Mouse (Mus musculus) kidney, embryonic 14.5 days (tissue): ENCODE measurements around the gene Adamts4. TPM values are rescaled to one million over a fixed set of nuclear protein-coding genes. Genes with fewer than 3 reads are reported as not detected.

Experiments used
- ATAC-seq: fragments of 200-750 bp; cut with Nextera tagmentation; 2 replicates; pipeline ENCODE4 v1.8.0; 2017; ENCODE audit warnings: moderate number of reproducible peaks, mild to moderate bottlenecking, moderate TSS enrichment, moderate library complexity; ENCODE audit not compliant: low FRiP score, low TSS enrichment
- H3K27ac ChIP-seq: fragments of 300-500 bp; sonication (generic); 2 replicates; pipeline ENCODE4 v1.5.1; 2014; ENCODE audit warnings: low read depth, mild to moderate bottlenecking, low read length, moderate library complexity, mixed read lengths
- H3K27me3 ChIP-seq: fragments of 300-500 bp; sonication (generic); 2 replicates; pipeline ENCODE4 v1.6.1; 2014; ENCODE audit warnings: mild to moderate bottlenecking, low read length; ENCODE audit not compliant: control insufficient read depth, insufficient read depth
- H3K36me3 ChIP-seq: fragments of 300-500 bp; sonication (generic); 2 replicates; pipeline ENCODE4 v1.6.1; 2014; ENCODE audit warnings: low read length, mixed read lengths; ENCODE audit not compliant: control insufficient read depth, insufficient read depth
- H3K4me1 ChIP-seq: fragments of 300-500 bp; sonication (generic); 2 replicates; pipeline ENCODE4 v1.6.1; 2014; ENCODE audit warnings: low read length, mixed read lengths; ENCODE audit not compliant: control insufficient read depth, insufficient read depth
- H3K4me2 ChIP-seq: fragments of 300-500 bp; sonication (generic); replicated peaks from 2 replicates; pipeline ENCODE4 v1.6.1; 2014; ENCODE audit warnings: low read depth, mild to moderate bottlenecking, low read length
- H3K4me3 ChIP-seq: fragments of 300-500 bp; sonication (generic); 2 replicates; pipeline ENCODE4 v1.5.1; 2014; ENCODE audit warnings: mild to moderate bottlenecking, low read length
- H3K9ac ChIP-seq: fragments of 300-500 bp; sonication (generic); 2 replicates; pipeline ENCODE4 v1.6.1; 2014; ENCODE audit warnings: low read depth, mild to moderate bottlenecking, low read length, moderate library complexity
- H3K9me3 ChIP-seq: fragments of 300-500 bp; sonication (generic); 2 replicates; pipeline ENCODE4 v1.6.1; 2016; ENCODE audit warnings: low read length; ENCODE audit not compliant: control insufficient read depth
- WGBS: fragments of 180-500 bp; shearing (Covaris S2); extraction: QIAGEN DNeasy Blood & Tissue Kit; methylation state at CpG from one replicate; pipeline ENCODE4 v1.1.7; 2014; 5-methylcytosine and 5-hydroxymethylcytosine counted together
- polyA plus RNA-seq: library from polyadenylated mRNA; unstranded; fragments of >200 nt; fragmentation: Nextera tagmentation; extraction: Ambion mirVana; gene quantifications from 2 replicates; pipeline ENCODE4 v1.2.1, GENCODE M21; 2014

Gene Adamts4
- polyA plus RNA-seq, 1 experiment from 2014 or later = 6.9 TPM

DNA sequence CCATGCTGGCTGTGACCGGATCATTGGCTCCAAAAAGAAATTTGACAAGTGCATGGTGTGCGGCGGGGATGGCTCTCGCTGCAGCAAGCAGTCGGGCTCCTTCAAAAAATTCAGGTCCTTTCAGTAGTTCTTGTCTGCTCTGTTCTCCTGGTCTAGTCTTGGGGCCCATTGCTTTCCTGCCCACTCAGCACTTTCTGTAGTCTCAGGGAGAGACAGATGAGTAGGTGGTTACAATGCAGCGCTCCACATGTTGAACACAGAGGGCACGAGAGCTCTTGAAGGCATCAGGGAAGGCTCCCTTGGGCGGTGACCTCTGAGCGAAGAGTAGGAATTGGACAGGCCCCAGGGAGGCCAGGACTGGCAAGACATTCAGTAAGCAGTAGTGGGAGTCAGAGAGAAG, 7.6 kb downstream of the Adamts4 start:
- Histone ChIP-seq H3K27me3 (no peaks in the 10 kb centered on the region), H3K9ac (no peak overlapping the region), H3K4me2 (no peak overlapping the region), H3K4me3 (no peak overlapping the region), H3K9me3 (no peaks in the 10 kb centered on the region), H3K27ac (no peak overlapping the region), H3K4me1 (peaks cover 12% of the 10 kb centered on the region; the same call in 1 of the 2 replicates), H3K36me3 (peaks cover 13% of the 10 kb centered on the region)
- 86% methylated on average over 9 of the region's 9 CpGs for WGBS
- ATAC-seq = no peak

GRCm38 (mm10) chr1:171258921-171259320, 8.7 kb downstream of the Adamts4 start:
- peaks cover 11% of the 10 kb centered on the region for H3K36me3 ChIP-seq
- no peaks in the 10 kb centered on the region for H3K9me3 ChIP-seq
- no peak overlapping the region for H3K27ac ChIP-seq
- H3K4me3 ChIP-seq = no peak overlapping the region
- no peak overlapping the region for H3K4me2 ChIP-seq
- peaks cover 11% of the 10 kb centered on the region; the same call in 1 of the 2 replicates for H3K4me1 ChIP-seq
- no peaks in the 10 kb centered on the region for H3K27me3 ChIP-seq
- no peak for ATAC-seq
- no peak overlapping the region for H3K9ac ChIP-seq
- 82% methylated on average over 17 of the region's 17 CpGs for WGBS

GRCm38 (mm10) chr1:171260316-171260715, 10.1 kb downstream of the Adamts4 start:
- Histone ChIP-seq H3K4me3 (no peak overlapping the region), H3K27ac (no peak overlapping the region), H3K36me3 (peaks cover 7% of the 10 kb centered on the region), H3K4me1 (peaks cover 11% of the 10 kb centered on the region; the same call in 1 of the 2 replicates), H3K9ac (no peak overlapping the region), H3K27me3 (no peaks in the 10 kb centered on the region), H3K9me3 (no peaks in the 10 kb centered on the region), H3K4me2 (no peak overlapping the region)
- WGBS = 52% methylated on average over 3 of the region's 3 CpGs
- no peak for ATAC-seq

DNA sequence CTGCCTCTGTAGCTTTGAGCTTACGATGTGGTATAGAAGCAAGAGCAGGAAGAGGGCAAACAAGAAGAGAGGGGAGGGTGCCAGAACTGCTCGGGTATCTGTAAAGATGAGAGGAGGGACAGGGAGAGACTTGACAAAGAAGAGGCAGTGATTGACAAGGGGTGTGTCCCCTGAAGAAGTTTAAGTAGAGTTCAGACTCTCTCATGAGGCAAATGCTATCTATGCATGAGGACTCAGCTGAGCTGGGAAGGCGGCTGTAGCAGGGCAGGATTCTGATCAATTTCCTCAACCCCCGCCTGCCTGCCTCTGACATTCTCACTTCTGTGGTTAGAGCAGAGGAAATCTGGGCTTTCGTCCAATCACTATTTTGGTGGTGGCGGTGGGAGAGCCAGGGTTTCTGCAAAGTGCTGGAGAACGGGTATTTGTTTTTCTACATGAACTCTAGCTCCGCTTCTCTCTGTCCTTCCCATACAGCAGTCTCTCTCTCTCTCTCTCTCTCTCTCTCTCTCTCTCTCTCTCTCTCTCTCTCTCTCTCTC, 12.4 kb downstream of the Adamts4 start:
- H3K9ac ChIP-seq = peak overlapping the region; percentile 44; the same call in 1 of the 2 replicates
- H3K27ac ChIP-seq = peak overlapping the region; percentile 93
- H3K4me2 ChIP-seq = peak overlapping the region; percentile 38; the same call in 1 of the 2 replicates
- peak overlapping the region; percentile 16 for H3K4me3 ChIP-seq
- ATAC-seq = peak; percentile 79
- H3K27me3 ChIP-seq = no peaks in the 10 kb centered on the region
- H3K4me1 ChIP-seq = peaks cover 11% of the 10 kb centered on the region; the same call in 1 of the 2 replicates
- 9% methylated on average over 8 of the region's 8 CpGs for WGBS
- no peaks in the 10 kb centered on the region for H3K9me3 ChIP-seq
- H3K36me3 ChIP-seq = peaks cover 7% of the 10 kb centered on the region

- Histone ChIP-seq H3K27me3 (no peaks in the 10 kb centered on the region), H3K4me1 (peaks cover 11% of the 10 kb centered on the region; the same call in 1 of the 2 replicates), H3K4me2 (peak overlapping the region; percentile 15; the same call in 1 of the 2 replicates), H3K9me3 (no peaks in the 10 kb centered on the region), H3K4me3 (0 out of 2 replicates have a peak overlapping the region, but pooled peaks have one; percentile 16), H3K9ac (no peak overlapping the region), H3K36me3 (peaks cover 7% of the 10 kb centered on the region), H3K27ac (peak overlapping the region; percentile 81)
- ATAC-seq = peak; percentile 92
- WGBS = 0% methylated on average over 2 of the region's 2 CpGs
Observed at GRCm38 (mm10) chr1:171263185-171263611, 13.0 kb downstream of the Adamts4 start.

DNA sequence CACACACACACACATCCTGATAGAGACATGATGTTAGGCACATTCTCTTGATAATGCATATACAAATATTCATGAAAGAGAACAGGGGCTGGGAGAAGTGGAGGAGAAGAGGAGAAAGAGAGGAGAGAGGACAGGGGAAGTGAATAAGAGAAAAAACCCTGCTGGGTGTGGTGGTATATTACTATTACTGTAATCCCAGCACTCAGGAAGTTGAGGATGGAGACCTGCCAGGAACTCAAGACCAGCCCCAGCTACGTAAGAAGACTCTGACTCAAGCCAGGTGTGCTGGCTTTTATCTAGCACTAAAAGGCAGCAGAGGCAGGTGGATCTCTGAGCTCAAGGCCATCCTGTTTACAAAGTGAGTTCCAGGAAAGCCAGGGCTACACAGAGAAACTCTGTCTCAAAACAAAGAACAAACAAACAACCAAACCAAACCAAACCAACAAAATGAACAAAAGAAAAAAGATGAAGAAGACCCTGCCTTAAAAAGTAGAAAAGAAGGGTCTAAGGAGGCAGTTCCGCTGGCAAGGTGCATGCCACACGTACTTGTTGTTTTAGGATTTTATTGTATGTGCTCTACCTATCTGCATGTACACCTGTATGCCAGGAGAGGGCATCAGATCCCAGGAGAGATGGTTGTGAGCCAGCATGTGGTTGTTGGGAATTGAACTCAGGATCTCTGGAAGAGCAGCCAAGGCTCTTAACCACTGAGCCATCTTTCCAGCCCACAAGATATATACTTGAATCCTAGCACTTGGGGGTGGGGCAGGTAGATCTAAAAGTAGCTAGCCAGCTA, 13.6 kb downstream of the Adamts4 start:
- WGBS = 73% methylated on average over 3 of the region's 3 CpGs
- H3K27me3 ChIP-seq = no peaks in the 10 kb centered on the region
- peak overlapping the region; percentile 81 for H3K27ac ChIP-seq
- H3K4me2 ChIP-seq = no peak overlapping the region
- ATAC-seq = no peak
- H3K9me3 ChIP-seq = no peaks in the 10 kb centered on the region
- H3K9ac ChIP-seq = no peak overlapping the region
- no peak overlapping the region for H3K4me3 ChIP-seq
- H3K4me1 ChIP-seq = peaks cover 11% of the 10 kb centered on the region; the same call in 1 of the 2 replicates
- H3K36me3 ChIP-seq = peaks cover 3% of the 10 kb centered on the region

DNA sequence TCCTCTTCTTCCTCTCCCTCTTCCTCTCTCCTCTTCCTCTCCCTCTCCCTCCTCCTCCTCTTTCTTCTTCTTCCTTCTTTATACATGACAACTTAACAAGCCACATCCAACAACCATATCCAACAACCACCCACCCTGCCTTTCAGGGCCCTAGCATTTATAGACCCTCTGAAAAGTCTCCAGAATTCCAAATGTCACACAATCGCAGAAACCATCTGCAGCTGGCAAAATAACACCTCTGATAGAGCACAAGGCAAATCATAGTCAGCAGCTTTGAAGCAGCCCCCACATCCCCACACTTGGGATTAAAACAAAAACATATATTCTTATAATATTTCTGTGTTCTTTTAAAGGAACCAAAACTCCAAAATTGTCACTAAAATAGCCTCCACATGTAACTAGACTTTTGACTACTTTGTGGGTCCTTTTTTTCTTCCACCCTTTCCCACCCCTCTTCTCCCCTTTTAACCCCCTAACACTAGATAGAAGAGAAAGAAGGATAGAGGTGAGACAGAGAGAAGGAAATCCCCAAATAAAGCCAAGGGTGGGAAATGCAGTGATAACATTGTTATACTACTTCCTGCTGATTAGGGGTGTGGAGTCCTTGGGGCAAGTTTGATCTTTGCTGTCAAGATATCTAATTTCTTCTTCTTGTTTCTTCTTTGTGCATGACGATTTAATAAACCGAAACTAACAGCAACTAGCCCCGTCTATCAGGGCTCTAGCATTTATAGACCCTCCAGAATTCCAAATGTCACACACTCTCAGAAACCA, 15.9 kb downstream of the Adamts4 start:
- no peak for ATAC-seq
- WGBS = 70% methylated on average over 4 of the region's 4 CpGs

GRCm38 (mm10) chr1:171268341-171268740, 18.1 kb downstream of the Adamts4 start:
- H3K9me3 ChIP-seq = no peaks in the 10 kb centered on the region
- H3K36me3 ChIP-seq = peaks cover 11% of the 10 kb centered on the region; the same call in 1 of the 2 replicates
- WGBS = 59% methylated on average over 1 of the region's 1 CpGs
- no peaks in the 10 kb centered on the region for H3K27me3 ChIP-seq
- no peak overlapping the region for H3K9ac ChIP-seq
- H3K27ac ChIP-seq = no peak overlapping the region
- H3K4me1 ChIP-seq = peaks cover 9% of the 10 kb centered on the region
- ATAC-seq = no peak
- no peak overlapping the region for H3K4me3 ChIP-seq
- no peak overlapping the region for H3K4me2 ChIP-seq

More for the DNA sequence above, 15.9 kb downstream of the Adamts4 start:
- H3K4me1 ChIP-seq = peaks cover 10% of the 10 kb centered on the region
- H3K36me3 ChIP-seq = no peaks in the 10 kb centered on the region
- H3K27me3 ChIP-seq = no peaks in the 10 kb centered on the region
- H3K27ac ChIP-seq = no peak overlapping the region
- no peak overlapping the region for H3K4me2 ChIP-seq
- no peak overlapping the region for H3K4me3 ChIP-seq
- H3K9ac ChIP-seq = no peak overlapping the region
- no peaks in the 10 kb centered on the region for H3K9me3 ChIP-seq
